Mouse (Mus musculus): ENCODE measurements around the gene 1700001O22Rik.

Gene 1700001O22Rik

GRCm38 (mm10) chr2:30816383-30816782 lies 12.9 kb upstream of the 1700001O22Rik start:
- DNase-seq (ENCODE audit: low read depth, low spot score), result no peak

- peak; percentile 41 for DNase-seq (ENCODE audit: low read depth, low spot score)
Measured at GRCm38 (mm10) chr2:30810573-30810972, 7.1 kb upstream of the 1700001O22Rik start.

GRCm38 (mm10) chr2:30809503-30809902 lies 6.0 kb upstream of the 1700001O22Rik start:
- DNase-seq (ENCODE audit: low read depth, low spot score), result no peak

- DNase-seq (ENCODE audit: low read depth, low spot score), result no peak
Measured at GRCm38 (mm10) chr2:30808296-30808655, 4.8 kb upstream of the 1700001O22Rik start.

GRCm38 (mm10) chr2:30807648-30808295 lies 4.3 kb upstream of the 1700001O22Rik start, which contains the start of gene Ntmt1:
Gene Ntmt1 (plus strand): TSS chr2:30807826.
- peak; percentile 99 for DNase-seq (ENCODE audit: low read depth, low spot score)

GRCm38 (mm10) chr2:30807147-30807647 lies 3.7 kb upstream of the 1700001O22Rik start:
- DNase-seq (ENCODE audit: low read depth, low spot score), result no peak

- DNase-seq (ENCODE audit: low read depth, low spot score), result no peak
Measured at GRCm38 (mm10) chr2:30805983-30806382, 2.5 kb upstream of the 1700001O22Rik start.

- no peak for DNase-seq (ENCODE audit: low read depth, low spot score)
Measured at GRCm38 (mm10) chr2:30801067-30801852, 2.2 kb downstream of the 1700001O22Rik start.

GRCm38 (mm10) chr2:30800671-30801066 lies 2.8 kb downstream of the 1700001O22Rik start:
- no peak for DNase-seq (ENCODE audit: low read depth, low spot score)

GRCm38 (mm10) chr2:30799456-30799855 lies 4.0 kb downstream of the 1700001O22Rik start:
- DNase-seq (ENCODE audit: low read depth, low spot score), result no peak

- DNase-seq (ENCODE audit: low read depth, low spot score), result peak; percentile 83
Measured at GRCm38 (mm10) chr2:30796382-30796781, 7.1 kb downstream of the 1700001O22Rik start.

GRCm38 (mm10) chr2:30795889-30796275 lies 7.6 kb downstream of the 1700001O22Rik start:
- no peak for DNase-seq (ENCODE audit: low read depth, low spot score)

GRCm38 (mm10) chr2:30795271-30795888 lies 8.1 kb downstream of the 1700001O22Rik start:
- DNase-seq (ENCODE audit: low read depth, low spot score), result no peak

GRCm38 (mm10) chr2:30794179-30795108 lies 9.0 kb downstream of the 1700001O22Rik start:
- DNase-seq (ENCODE audit: low read depth, low spot score), result peak; percentile 88

GRCm38 (mm10) chr2:30792061-30792460 lies 11.4 kb downstream of the 1700001O22Rik start:
- DNase-seq (ENCODE audit: low read depth, low spot score), result no peak

GRCm38 (mm10) chr2:30787466-30787865 lies 16.0 kb downstream of the 1700001O22Rik start:
- DNase-seq (ENCODE audit: low read depth, low spot score), result no peak

- no peak for DNase-seq (ENCODE audit: low read depth, low spot score)
Measured at GRCm38 (mm10) chr2:30784078-30784994, 19.1 kb downstream of the 1700001O22Rik start.

GRCm38 (mm10) chr2:30783346-30783745 lies 20.1 kb downstream of the 1700001O22Rik start:
- DNase-seq (ENCODE audit: low read depth, low spot score), result peak; percentile 69

- no peak for DNase-seq (ENCODE audit: low read depth, low spot score)
Measured at GRCm38 (mm10) chr2:30782312-30783290, 20.9 kb downstream of the 1700001O22Rik start.

Measured in 3T3-L1 (cell line).